Mouse (Mus musculus) thymus, adult 2 months (tissue): Measurements from ENCODE around the gene Ap2a1.

Experiments used
- CTCF ChIP-seq: fragments of 200-500 bp; IDR thresholded peaks from 2 replicates; pipeline ENCODE4 v1.5.1; 2012; ENCODE audit warnings: mild to moderate bottlenecking, control low read depth, low read length, moderate library complexity, borderline replicate concordance; ENCODE audit not compliant: control insufficient read depth, poor library complexity, insufficient read depth; ENCODE audit errors: extremely low read depth
- POLR2A ChIP-seq: fragments of 200-500 bp; IDR thresholded peaks from 2 replicates; pipeline ENCODE4 v1.6.1; 2012; ENCODE audit warnings: mild to moderate bottlenecking, low read length, control low read depth, moderate library complexity; ENCODE audit not compliant: control insufficient read depth, poor library complexity, insufficient read depth; ENCODE audit errors: extremely low read depth

GRCm38 (mm10) chr7:44919127-44919526, 10.2 kb downstream of the Ap2a1 start:
- TF ChIP-seq POLR2A = no peak
- TF ChIP-seq CTCF = no peak
